Mouse (Mus musculus) erythroblast, embryonic 14.5 days (primary cell): ENCODE results near the gene Foxq1.

Experiments used
- GATA1 ChIP-seq: IDR thresholded peaks from 2 replicates; pipeline ENCODE4 v1.6.1; 2012; ENCODE audit warnings: low read length, inconsistent platforms, mixed read lengths
- TAL1 ChIP-seq: IDR thresholded peaks from 3 replicates; pipeline ENCODE4 v1.6.1; 2012; ENCODE audit warnings: low read length, inconsistent platforms, mixed read lengths

- no peak for TF ChIP-seq GATA1
- no peak for TF ChIP-seq TAL1
Measured at GRCm38 (mm10) chr13:31564394-31564793, 8.5 kb downstream of the Foxq1 start.
